Mouse (Mus musculus) cortical plate, adult 2 months (tissue): ENCODE results near the gene Samhd1.

ENCODE experiments used
- CTCF ChIP-seq: fragments of 200-500 bp; IDR thresholded peaks from 2 replicates; pipeline ENCODE4 v1.5.1; 2011; ENCODE audit warnings: mild to moderate bottlenecking, control low read depth, low read length; ENCODE audit not compliant: insufficient read depth; ENCODE audit errors: extremely low read depth
- POLR2A ChIP-seq: fragments of 200-500 bp; IDR thresholded peaks from 2 replicates; pipeline ENCODE4 v1.6.1; 2011; ENCODE audit warnings: mild to moderate bottlenecking, low read length, control low read depth; ENCODE audit not compliant: insufficient read depth; ENCODE audit errors: extremely low read depth

GRCm38 (mm10) chr2:157049831-157050243 lies 85.2 kb downstream of the Samhd1 start:
- TF ChIP-seq CTCF = no peak
- TF ChIP-seq POLR2A = no peak
